Mouse (Mus musculus) CD8-positive naive resting alpha-beta T cell, adult 2 months (primary cell): ENCODE measurements around the gene Gapdh.

Source experiments
- DNase-seq, 2 experiments: peaks; one replicate each; pipeline ENCODE4 v3.0.0; 2022; ENCODE audit warnings: low read depth in 2 of 2, low spot score in 2 of 2

Gene Gapdh

GRCm38 (mm10) chr6:125149569-125149950, 16.7 kb downstream of the Gapdh start:
- no peak for DNase-seq

- DNase-seq: no peak
Observed at GRCm38 (mm10) chr6:125148926-125149568, 17.2 kb downstream of the Gapdh start.

DNA sequence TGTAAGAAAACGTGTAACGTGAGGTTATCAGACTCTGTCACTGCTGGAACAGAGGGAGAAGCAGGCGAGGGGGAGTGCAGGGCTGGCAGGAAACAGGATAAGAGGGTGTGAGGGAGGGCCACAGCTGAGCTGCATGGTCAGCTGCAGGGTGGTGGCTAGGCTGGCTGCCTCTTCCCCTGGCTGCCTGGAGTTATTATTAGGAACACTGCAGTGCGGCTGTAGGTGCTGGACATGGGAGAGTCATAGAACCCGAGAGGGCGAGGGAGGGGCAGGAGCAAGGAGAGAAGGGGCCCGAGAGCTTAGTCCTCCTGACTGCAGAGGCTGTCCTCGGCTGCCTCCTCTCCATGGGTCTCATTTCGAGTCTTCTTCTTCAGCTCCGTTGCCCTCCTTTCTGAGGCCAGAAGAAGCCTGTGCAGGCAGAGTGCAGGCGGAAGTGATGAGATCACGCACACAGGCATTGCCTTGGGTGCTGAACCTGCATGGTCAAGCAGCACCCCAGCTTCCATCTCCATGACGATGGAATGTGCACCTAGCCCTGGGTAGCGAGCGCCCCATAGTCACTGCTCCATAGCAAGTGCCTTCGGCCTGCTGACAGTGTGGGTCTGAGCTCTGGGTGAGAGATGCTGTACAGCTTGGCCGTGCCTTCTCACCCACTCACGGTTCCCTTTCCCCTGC, 17.9 kb downstream of the Gapdh start:
- no peak for DNase-seq

DNA sequence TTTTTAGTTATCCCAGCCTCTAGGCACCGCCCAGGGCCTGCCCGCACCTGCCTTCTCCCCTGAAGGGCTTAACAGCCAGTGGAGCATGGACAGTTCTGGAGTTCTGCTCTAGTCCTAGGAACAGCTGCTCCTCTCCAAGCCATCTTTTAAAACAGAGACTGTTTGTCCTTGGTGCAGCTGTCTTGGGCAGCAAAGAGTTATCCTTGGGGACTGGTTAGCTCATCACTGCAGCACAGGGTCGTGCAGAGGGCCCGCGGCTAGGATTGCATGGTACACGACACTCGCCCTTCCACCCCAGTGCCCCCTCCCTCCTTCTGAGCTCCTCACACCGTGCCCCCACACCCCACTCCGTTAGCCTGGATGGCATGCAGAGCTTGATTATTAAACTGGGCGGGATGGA, 18.9 kb downstream of the Gapdh start:
- DNase-seq: no peak

- no peak for DNase-seq
Observed at GRCm38 (mm10) chr6:125146797-125147196, 19.5 kb downstream of the Gapdh start.

DNA sequence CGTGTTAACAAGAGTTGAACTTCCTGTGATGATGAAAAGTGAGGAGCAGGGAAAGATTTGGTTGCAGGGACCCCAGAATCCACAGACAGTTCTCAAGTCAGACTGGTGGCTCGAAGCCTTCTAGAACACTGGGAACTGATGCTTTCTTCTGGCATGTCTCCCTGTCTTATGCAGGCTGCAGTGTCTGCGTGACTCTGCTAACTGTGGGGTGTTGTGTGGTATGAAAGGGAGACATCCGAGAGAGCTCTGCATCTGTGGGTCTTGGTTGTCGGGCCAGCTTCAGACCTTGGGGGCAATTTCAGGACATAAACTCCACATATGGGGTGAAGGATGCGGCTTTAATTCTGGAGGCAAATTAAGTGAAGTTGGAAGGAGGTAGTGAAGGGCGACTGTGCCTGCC, 20.1 kb downstream of the Gapdh start:
- DNase-seq: no peak

- DNase-seq: no peak
Observed at GRCm38 (mm10) chr6:125145479-125145951, 20.8 kb downstream of the Gapdh start.

DNA sequence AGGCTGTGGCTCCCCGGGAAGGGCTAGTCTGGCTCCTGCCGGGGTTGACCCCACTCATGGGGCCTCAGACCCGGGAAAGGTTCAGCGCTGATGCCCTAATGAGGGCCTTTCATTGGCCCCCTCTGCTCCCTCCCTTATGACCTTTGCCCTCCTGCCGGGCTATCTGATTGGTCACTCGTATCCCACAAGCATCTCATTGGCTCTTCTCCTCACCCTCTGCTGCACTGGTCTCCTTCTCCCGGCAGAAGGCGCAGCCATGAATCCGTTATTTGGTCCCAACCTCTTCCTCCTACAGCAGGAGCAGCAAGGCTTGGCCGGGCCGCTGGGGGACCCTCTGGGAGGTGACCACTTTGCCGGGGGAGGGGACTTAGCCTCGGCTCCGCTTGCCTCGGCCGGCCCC, 21.3 kb downstream of the Gapdh start, which contains the start of gene Iffo1:
Iffo1 (plus strand) TSS at position 241 of the 400 bp plus-strand sequence.
- DNase-seq: peak; percentile 56 to 65

GRCm38 (mm10) chr6:125143904-125144303, 22.4 kb downstream of the Gapdh start:
- DNase-seq: no peak

GRCm38 (mm10) chr6:125143128-125143527, 23.1 kb downstream of the Gapdh start:
- no peak for DNase-seq

DNA sequence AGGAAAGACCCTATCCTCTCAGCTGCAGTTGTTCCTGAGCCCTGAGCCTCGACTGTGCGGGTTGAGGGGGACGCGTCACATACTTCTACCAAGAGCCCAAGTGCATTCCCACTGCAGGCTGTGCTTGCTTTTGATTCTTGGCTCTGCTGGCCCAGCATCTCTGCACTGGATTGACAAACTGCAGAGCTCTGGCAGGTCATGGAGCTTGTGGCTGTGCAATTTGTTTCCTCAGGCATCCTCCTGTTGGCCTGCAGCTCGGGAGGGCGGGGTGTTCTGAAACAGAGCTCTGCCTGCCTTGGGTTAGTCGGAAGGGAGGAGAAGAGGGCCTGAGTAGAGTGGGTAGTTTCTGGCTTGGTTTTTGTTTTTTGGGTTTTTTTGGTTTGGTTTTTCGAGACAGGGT, 23.8 kb downstream of the Gapdh start:
- no peak for DNase-seq

DNA sequence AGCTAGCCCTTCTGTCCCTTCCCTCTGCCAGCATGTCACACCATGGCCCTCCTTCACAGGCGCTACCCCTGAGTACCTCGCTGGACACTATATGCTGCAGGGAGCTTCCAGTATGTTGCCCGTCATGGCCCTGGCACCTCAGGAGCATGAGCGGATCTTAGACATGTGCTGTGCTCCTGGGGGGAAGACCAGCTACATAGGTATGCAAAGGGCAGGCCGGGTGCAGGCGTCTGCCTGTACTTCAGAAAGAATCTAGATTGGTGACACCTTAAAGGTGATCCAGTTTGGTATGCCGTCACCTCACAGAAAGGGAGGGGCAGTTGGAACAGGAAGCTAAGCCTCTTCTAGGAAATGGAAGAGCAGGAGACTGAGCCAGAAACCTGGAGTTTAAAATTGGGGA, 26.5 kb downstream of the Gapdh start:
- DNase-seq: no peak

DNA sequence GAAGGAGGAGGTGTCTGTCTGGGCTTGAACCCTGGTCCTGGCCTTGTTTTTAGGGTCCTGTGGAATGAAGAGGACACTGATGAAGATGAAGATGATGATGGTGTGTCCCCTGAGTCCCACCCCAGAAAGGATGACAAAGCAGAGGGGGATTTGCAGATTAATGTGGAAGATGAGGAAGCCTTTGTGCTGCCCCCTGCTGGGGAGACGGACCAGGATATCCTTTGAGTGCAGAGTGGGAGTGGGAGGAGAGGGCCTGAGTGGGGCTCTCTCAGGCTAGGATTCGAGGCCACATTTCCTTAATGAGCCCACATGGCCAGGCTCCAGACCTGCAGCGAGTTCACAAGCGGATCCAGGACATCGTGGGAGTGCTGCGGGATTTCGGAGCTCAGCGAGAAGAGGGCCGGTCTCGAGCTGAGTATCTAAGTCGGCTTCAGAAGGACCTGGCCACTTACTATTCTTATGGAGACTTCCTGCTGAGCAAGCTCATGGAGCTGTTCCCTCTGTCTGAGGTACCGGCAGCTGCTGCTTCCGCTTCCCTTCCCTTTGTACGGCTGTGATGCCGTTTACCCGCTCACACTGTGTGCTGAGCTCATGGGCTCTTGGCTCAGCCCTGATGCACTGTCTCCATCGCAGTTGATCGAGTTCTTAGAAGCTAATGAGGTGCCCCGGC, 29.1 kb downstream of the Gapdh start:
- DNase-seq: peak in 1 of 2 experiments; percentile 39

GRCm38 (mm10) chr6:125132470-125132869, 33.8 kb downstream of the Gapdh start:
- no peak for DNase-seq

GRCm38 (mm10) chr6:125131302-125132156, 34.7 kb downstream of the Gapdh start, which contains the start of gene Nop2:
Gene Nop2 (plus strand): TSS chr6:125131909.
- peak; percentile 82 to 83 for DNase-seq

DNA sequence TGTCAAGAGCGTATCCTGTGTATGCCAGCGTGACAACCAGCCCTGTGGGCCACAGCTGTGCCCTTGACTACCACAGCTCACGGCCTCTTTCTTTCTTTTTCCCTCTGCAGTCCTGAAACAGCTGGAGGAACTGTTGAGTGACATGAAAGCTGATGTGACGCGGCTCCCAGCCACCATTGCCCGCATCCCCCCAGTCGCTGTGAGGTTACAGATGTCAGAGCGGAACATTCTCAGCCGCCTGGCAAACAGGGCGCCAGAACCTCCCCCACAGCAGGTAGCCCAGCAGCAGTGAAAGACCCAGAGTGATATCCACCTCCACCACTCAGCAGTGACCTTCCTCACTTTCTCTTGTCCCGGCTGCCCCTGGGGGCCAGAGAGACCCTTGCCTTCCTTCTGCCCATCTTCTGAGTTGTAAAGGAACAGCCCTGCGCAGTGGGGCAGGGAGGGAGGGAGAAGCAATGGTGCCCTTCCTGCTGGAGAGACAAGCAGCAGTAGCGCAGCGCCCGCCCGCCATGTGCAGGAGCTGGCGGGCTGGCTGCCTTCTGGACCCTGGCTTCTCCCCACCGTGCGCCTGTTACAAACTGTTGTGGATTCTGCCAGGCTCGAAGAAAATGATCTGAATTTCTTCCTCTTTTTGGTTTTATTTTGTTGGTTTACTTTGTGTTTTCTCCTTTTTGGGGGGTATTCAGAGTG, 36.4 kb downstream of the Gapdh start:
- no peak for DNase-seq

- no peak for DNase-seq
Observed at GRCm38 (mm10) chr6:125128724-125129123, 37.5 kb downstream of the Gapdh start.

DNA sequence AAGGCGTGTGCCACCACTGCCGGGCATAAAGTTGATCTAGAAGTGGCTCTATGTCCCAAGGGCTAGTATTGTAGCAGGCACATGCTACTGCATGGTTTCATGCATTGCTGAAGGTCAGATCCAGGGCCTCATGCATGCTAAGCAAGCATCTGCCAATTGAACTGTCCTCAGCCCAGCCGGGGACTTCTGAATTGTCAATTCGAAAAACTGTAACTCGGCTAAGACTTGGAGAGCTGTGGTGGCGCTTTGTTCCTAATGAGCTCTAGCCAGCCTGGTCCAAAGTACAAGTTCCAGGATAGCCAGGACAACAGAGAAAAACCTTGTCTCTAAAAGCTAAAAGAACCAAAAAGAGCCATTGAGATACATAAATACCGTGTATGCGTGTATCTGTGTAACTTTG, 46.9 kb downstream of the Gapdh start:
- DNase-seq: no peak

DNA sequence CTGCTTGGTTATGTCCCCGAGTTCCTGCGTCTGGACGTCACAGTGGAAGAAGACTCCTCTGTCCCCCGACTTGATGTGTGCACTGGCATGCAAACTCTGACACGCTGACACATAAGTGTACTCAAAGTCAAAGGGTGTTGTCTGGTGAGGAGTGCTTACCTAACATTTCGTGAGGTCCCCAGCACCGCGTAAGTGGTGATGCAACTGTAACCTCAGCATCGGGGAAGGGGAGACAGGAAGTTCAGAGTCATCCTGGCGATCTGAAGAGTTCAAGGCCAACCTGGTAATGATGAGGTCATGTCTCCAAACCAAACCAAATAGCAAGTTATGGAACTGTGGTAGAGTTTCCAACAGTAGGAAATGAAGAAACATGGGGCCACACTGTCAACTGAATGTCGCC, 53.7 kb downstream of the Gapdh start:
- no peak for DNase-seq
